Mouse (Mus musculus) right cerebral cortex, postnatal 4 days (tissue): ENCODE data around the gene Gm28510.
"Not testable (repeated sequence)": the region's sequence is repeated elsewhere in the genome, so short reads cannot be mapped to it uniquely, and the experiment has no call there.

Source experiments
- DNase-seq: peaks from one replicate; pipeline ENCODE4 v3.0.0-alpha.2; 2022

Gm28510 gene

GRCm38 (mm10) chrY:10412437-10412836 is at the start of gene Gm28510:
Gene Gm28510 (plus strand): TSS chrY:10412737.
- not testable (repeated sequence) for DNase-seq
